Mouse (Mus musculus): ENCODE measurements at regions not wholly inside any gene's neighbourhood (a gene's known extent, or its start where the extent isn't known, plus 50 kb on each side); places are given as distances from the start of the nearest gene placed in this dataset.

GRCm38 (mm10) chr1:177322745-177323299 lies 64.8 kb upstream of the Akt3 start:
- TF ChIP-seq CTCF (IDR thresholded peaks at IDR 0.05; ENCODE audit: low read depth, low read length), result no peak
- TF ChIP-seq POLR2A (IDR thresholded peaks at IDR 0.05; ENCODE audit: borderline replicate concordance, low read depth, low read length), result no peak

All from bone marrow macrophage, adult 2 months (primary cell).